Mouse (Mus musculus) embryonic facial prominence, embryonic 14.5 days (tissue): Measurements from ENCODE around the gene Gm26620. TPM values are rescaled to one million over a fixed set of nuclear protein-coding genes. Genes with fewer than 3 reads are reported as not detected.
A peak's percentile ranks its signal among the peaks of the same experiment; 100 is the strongest.

Experiments used
- ATAC-seq: fragments of 200-750 bp; cut with Nextera tagmentation; 2 replicates; pipeline ENCODE4 v1.8.0; 2017; ENCODE audit warnings: low read depth, moderate number of reproducible peaks, moderate TSS enrichment
- DNase-seq: peaks from one replicate; pipeline ENCODE4 v3.0.0-alpha.2; 2015; ENCODE audit warnings: low spot score
- H3K27ac ChIP-seq: fragments of 300-500 bp; sonication (generic); replicated peaks from 2 replicates; pipeline ENCODE4 v1.5.1; 2014; ENCODE audit warnings: low read depth, mild to moderate bottlenecking, low read length, moderate library complexity
- H3K27me3 ChIP-seq: fragments of 300-500 bp; sonication (generic); replicated peaks from 2 replicates; pipeline ENCODE4 v1.6.1; 2014; ENCODE audit warnings: low read length; ENCODE audit not compliant: control insufficient read depth, insufficient read depth
- H3K36me3 ChIP-seq: fragments of 300-500 bp; sonication (generic); 2 replicates; pipeline ENCODE4 v1.6.1; 2014; ENCODE audit warnings: low read length, mixed read lengths; ENCODE audit not compliant: control insufficient read depth, insufficient read depth
- H3K4me1 ChIP-seq: fragments of 300-500 bp; sonication (generic); 2 replicates; pipeline ENCODE4 v1.6.1; 2014; ENCODE audit warnings: antibody characterized with exemption, low read length; ENCODE audit not compliant: control insufficient read depth, insufficient read depth
- H3K4me2 ChIP-seq: fragments of 300-500 bp; sonication (generic); 2 replicates; pipeline ENCODE4 v1.6.1; 2014; ENCODE audit warnings: low read depth, mild to moderate bottlenecking, low read length, moderate library complexity, mixed read lengths
- H3K4me3 ChIP-seq: fragments of 300-500 bp; sonication (generic); 2 replicates; pipeline ENCODE4 v1.5.1; 2014; ENCODE audit warnings: low read depth, mild to moderate bottlenecking, low read length
- H3K9ac ChIP-seq: fragments of 300-500 bp; sonication (generic); 2 replicates; pipeline ENCODE4 v1.6.1; 2014; ENCODE audit warnings: low read depth, mild to moderate bottlenecking, low read length, moderate library complexity, mixed read lengths
- H3K9me3 ChIP-seq: fragments of 300-500 bp; sonication (generic); 2 replicates; pipeline ENCODE4 v1.6.1; 2016; ENCODE audit warnings: low read length; ENCODE audit not compliant: control insufficient read depth
- WGBS: fragments of 180-500 bp; shearing (Covaris S2); extraction: QIAGEN DNeasy Blood & Tissue Kit; methylation state at CpG from one replicate; pipeline ENCODE4 v1.1.7; 2014; 5-methylcytosine and 5-hydroxymethylcytosine counted together
- polyA plus RNA-seq: library from polyadenylated mRNA; unstranded; fragments of >200 nt; fragmentation: Nextera tagmentation; extraction: Ambion mirVana; gene quantifications from 2 replicates; pipeline ENCODE4 v1.2.1, GENCODE M21; 2014

Gm26620 gene
- polyA plus RNA-seq, 1 experiment from 2014 or later: 1.1 TPM

GRCm38 (mm10) chr1:170865406-170865805, 19.5 kb upstream of the Gm26620 start:
- Histone ChIP-seq H3K27ac (no peak overlapping the region), H3K4me3 (no peak overlapping the region), H3K4me1 (0 out of 2 replicates have a peak, but pooled peaks cover 4% of the 10 kb centered on the region), H3K4me2 (no peak overlapping the region), H3K36me3 (no peaks in the 10 kb centered on the region), H3K9me3 (no peaks in the 10 kb centered on the region), H3K27me3 (no peaks in the 10 kb centered on the region), H3K9ac (no peak overlapping the region)
- ATAC-seq: no peak
- WGBS: 82% methylated on average over 5 of the region's 5 CpGs
- no peak for DNase-seq

GRCm38 (mm10) chr1:170866992-170867690, 17.7 kb upstream of the Gm26620 start:
- H3K4me1 ChIP-seq: 0 out of 2 replicates have a peak, but pooled peaks cover 4% of the 10 kb centered on the region
- peak overlapping the region; percentile 77 for H3K27ac ChIP-seq
- no peaks in the 10 kb centered on the region for H3K9me3 ChIP-seq
- peaks cover 9% of the 10 kb centered on the region for H3K36me3 ChIP-seq
- ATAC-seq: peak; percentile 44
- peak overlapping the region; percentile 84 for H3K4me3 ChIP-seq
- peak; percentile 34 for DNase-seq
- WGBS: 4% methylated on average over 28 of the region's 30 CpGs
- H3K27me3 ChIP-seq: no peaks in the 10 kb centered on the region
- peak overlapping the region; percentile 79 for H3K9ac ChIP-seq
- H3K4me2 ChIP-seq: peak overlapping the region; percentile 78

GRCm38 (mm10) chr1:170867691-170868105, 17.2 kb upstream of the Gm26620 start, which contains the start of gene Atf6:
Gene Atf6, minus strand, starts transcription at chr1:170867771.
- Histone ChIP-seq H3K9me3 (no peaks in the 10 kb centered on the region), H3K9ac (peak within 1 kb of the TSS; percentile 79), H3K27me3 (no peaks in the 10 kb centered on the region), H3K27ac (peak within 1 kb of the TSS; percentile 77), H3K4me1 (0 out of 2 replicates have a peak, but pooled peaks cover 4% of the 10 kb centered on the region), H3K4me3 (peak within 1 kb of the TSS; percentile 84), H3K4me2 (peak within 1 kb of the TSS; percentile 78), H3K36me3 (peaks cover 13% of the 10 kb centered on the region)
- ATAC-seq (peak; percentile 88), DNase-seq (peak; percentile 96)
- under 1% methylated on average over 25 of the region's 25 CpGs for WGBS

- ATAC-seq (peak; percentile 90), DNase-seq (peak; percentile 95)
- H3K4me2 ChIP-seq: peak overlapping the region; percentile 78
- H3K4me1 ChIP-seq: 0 out of 2 replicates have a peak, but pooled peaks cover 4% of the 10 kb centered on the region
- H3K9ac ChIP-seq: peak overlapping the region; percentile 79
- peak overlapping the region; percentile 84 for H3K4me3 ChIP-seq
- WGBS: under 1% methylated on average over 33 of the region's 33 CpGs
- no peaks in the 10 kb centered on the region for H3K9me3 ChIP-seq
- H3K27ac ChIP-seq: peak overlapping the region; percentile 57
- H3K36me3 ChIP-seq: peaks cover 13% of the 10 kb centered on the region
- H3K27me3 ChIP-seq: no peaks in the 10 kb centered on the region
Measured at GRCm38 (mm10) chr1:170868107-170868904, 16.6 kb upstream of the Gm26620 start.

GRCm38 (mm10) chr1:170868905-170869283, 16.0 kb upstream of the Gm26620 start:
- H3K27ac ChIP-seq: no peak overlapping the region
- 17% methylated on average over 14 of the region's 14 CpGs for WGBS
- peak overlapping the region; percentile 78 for H3K4me2 ChIP-seq
- no peaks in the 10 kb centered on the region for H3K9me3 ChIP-seq
- peak overlapping the region; percentile 84 for H3K4me3 ChIP-seq
- 0 out of 2 replicates have a peak, but pooled peaks cover 4% of the 10 kb centered on the region for H3K4me1 ChIP-seq
- no peaks in the 10 kb centered on the region for H3K27me3 ChIP-seq
- no peak for ATAC-seq
- peak overlapping the region; percentile 79 for H3K9ac ChIP-seq
- H3K36me3 ChIP-seq: peaks cover 18% of the 10 kb centered on the region
- no peak for DNase-seq

GRCm38 (mm10) chr1:170871402-170871801, 13.5 kb upstream of the Gm26620 start:
- no peaks in the 10 kb centered on the region for H3K27me3 ChIP-seq
- no peaks in the 10 kb centered on the region for H3K9me3 ChIP-seq
- 0 out of 2 replicates have a peak, but pooled peaks cover 4% of the 10 kb centered on the region for H3K4me1 ChIP-seq
- no peak overlapping the region for H3K9ac ChIP-seq
- H3K36me3 ChIP-seq: peaks cover 40% of the 10 kb centered on the region
- no peak overlapping the region for H3K4me2 ChIP-seq
- ATAC-seq (no peak), DNase-seq (no peak)
- no peak overlapping the region for H3K27ac ChIP-seq
- WGBS: 92% methylated on average over 6 of the region's 6 CpGs
- no peak overlapping the region for H3K4me3 ChIP-seq

- 96% methylated on average over 2 of the region's 2 CpGs for WGBS
- no peak overlapping the region for H3K4me2 ChIP-seq
- 0 out of 2 replicates have a peak, but pooled peaks cover under 1% of the 10 kb centered on the region for H3K4me1 ChIP-seq
- peaks cover 45% of the 10 kb centered on the region for H3K36me3 ChIP-seq
- H3K4me3 ChIP-seq: no peak overlapping the region
- no peak overlapping the region for H3K9ac ChIP-seq
- DNase-seq: no peak
- ATAC-seq: no peak
- H3K27me3 ChIP-seq: no peaks in the 10 kb centered on the region
- no peak overlapping the region for H3K27ac ChIP-seq
- H3K9me3 ChIP-seq: no peaks in the 10 kb centered on the region
Measured at GRCm38 (mm10) chr1:170871961-170872360, 12.9 kb upstream of the Gm26620 start.

GRCm38 (mm10) chr1:170875676-170876075, 9.2 kb upstream of the Gm26620 start:
- WGBS: 89% methylated on average over 3 of the region's 3 CpGs
- no peak overlapping the region for H3K9ac ChIP-seq

More at GRCm38 (mm10) chr1:170875676-170876075, 9.2 kb upstream of the Gm26620 start:
- no peak overlapping the region for H3K4me2 ChIP-seq
- no peak for DNase-seq
- no peaks in the 10 kb centered on the region for H3K9me3 ChIP-seq
- H3K27ac ChIP-seq: no peak overlapping the region
- no peaks in the 10 kb centered on the region for H3K4me1 ChIP-seq
- no peaks in the 10 kb centered on the region for H3K27me3 ChIP-seq
- ATAC-seq: no peak
- peaks cover 74% of the 10 kb centered on the region for H3K36me3 ChIP-seq
- H3K4me3 ChIP-seq: no peak overlapping the region
